Mouse (Mus musculus): ENCODE results near the gene Tex22.

Tex22 gene

DNA sequence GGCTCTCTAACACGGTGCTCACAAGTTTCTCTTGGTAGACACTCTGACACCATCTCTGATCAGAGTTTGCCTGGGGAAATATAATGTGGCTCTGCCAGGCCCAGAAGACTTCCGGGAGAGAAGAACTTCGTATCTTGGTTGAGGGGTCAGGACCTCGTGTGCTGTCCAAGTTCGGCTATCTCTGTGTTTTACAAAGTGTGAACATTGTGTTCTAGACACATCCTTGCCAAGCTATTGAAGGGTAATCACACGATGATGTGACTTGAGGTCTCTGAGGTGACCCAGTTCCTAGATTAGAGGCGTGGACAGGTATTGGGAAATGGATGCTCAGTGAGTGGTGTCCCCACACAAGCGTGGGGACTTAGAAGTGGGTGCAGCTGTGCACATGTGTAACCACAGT, 18.2 kb upstream of the Tex22 start:
- no peak for DNase-seq (ENCODE audit: low spot score)

DNA sequence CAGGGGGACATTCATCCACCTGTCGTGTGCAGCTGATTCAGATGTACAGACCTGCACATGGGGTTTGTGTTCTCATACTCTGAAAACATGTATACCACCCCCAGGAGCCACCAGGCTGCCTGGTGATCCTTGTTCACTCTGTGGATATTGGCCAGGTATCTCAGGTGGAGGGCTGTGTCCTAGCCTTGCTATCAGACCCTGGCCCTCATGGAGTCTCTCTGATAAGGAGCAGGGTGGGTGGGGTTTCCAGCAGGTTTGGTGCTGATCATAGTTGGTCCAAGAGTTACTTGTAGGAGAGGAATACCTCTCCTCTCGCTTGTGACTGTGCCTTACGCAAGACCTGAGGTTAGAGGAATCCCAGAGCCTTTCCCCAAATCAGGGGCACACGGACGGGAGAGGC, 14.1 kb upstream of the Tex22 start:
- no peak for DNase-seq (ENCODE audit: low spot score)

GRCm38 (mm10) chr12:113061606-113062005, 12.7 kb upstream of the Tex22 start:
- no peak for DNase-seq (ENCODE audit: low spot score)

- DNase-seq (ENCODE audit: low spot score), result no peak
Observed at GRCm38 (mm10) chr12:113062201-113062600, 12.1 kb upstream of the Tex22 start.

- no peak for DNase-seq (ENCODE audit: low spot score)
Observed at GRCm38 (mm10) chr12:113063700-113064099, 10.6 kb upstream of the Tex22 start.

- no peak for DNase-seq (ENCODE audit: low spot score)
Observed at GRCm38 (mm10) chr12:113068002-113068401, 6.3 kb upstream of the Tex22 start.

- DNase-seq (ENCODE audit: low spot score), result no peak
Observed at GRCm38 (mm10) chr12:113069389-113069788, 4.9 kb upstream of the Tex22 start.

GRCm38 (mm10) chr12:113071321-113071720, 3.0 kb upstream of the Tex22 start:
- no peak for DNase-seq (ENCODE audit: low spot score)

- no peak for DNase-seq (ENCODE audit: low spot score)
Observed at GRCm38 (mm10) chr12:113071827-113072226, 2.5 kb upstream of the Tex22 start.

DNA sequence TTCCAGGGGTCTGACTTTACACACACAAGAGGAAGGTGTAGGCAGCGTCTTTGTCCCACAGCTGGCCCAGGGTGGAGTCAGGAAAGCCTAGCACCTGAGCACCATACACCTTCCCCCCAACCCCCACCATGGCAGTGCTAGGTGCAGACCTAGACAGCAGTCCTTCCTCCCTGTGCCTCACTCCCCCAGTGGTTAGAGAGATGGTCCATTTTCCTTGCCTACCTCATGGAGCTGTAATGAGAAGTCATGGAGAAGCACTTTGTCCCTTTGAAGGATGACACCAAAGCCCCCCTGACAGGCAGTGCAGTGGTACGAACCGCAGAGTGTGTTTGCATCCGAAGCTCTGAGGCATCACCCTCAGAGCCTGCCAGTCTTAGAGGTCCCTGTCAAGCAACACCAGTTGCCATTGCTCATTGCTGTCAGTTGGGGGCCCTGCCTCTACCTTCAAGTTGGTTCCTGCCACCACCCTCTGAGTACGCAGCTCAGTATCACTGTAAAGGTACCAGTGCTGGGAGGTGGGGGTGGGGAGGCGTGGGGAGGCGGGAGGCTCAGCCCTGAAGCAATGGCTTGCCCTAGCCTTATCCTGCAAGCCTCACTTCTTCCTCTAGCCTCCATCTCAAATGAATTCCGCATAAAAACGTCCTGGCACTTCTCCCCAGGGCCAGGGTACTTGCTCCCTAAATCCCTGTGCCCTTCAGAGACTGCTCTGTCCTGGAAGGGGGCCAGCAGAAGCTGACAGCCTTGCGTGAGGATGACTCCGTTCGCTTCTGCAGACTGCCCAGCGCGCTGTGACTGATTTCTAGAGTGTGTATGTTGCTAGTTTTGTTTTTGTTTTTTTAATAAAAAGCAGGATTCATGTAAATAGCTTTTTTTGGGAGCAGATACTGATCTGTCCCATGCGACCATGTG, 628 bp upstream of the Tex22 start:
- DNase-seq (ENCODE audit: low spot score), result peak; percentile 24

DNA sequence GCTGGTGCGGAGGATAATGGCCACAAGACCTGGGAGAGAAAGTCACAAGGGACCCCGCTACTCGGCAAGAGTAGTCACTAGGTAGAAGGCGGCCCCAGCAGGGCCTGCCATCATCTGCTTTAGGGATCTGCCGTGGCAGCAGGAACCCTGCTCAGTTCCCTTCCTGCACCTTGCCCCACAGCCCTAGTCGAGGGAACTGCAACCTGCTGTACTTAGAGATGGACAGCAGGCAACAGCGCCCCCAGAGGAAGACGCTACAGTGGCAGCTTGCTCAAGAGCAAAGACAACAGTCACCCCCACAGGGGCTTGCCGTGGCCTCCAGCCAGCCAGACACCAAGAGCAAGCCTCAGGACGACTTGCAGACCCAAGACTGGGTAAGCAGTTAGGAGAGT, 757 bp downstream of the Tex22 start:
- DNase-seq (ENCODE audit: low spot score), result peak; percentile 69

GRCm38 (mm10) chr12:113075486-113075885, 1.2 kb downstream of the Tex22 start:
- DNase-seq (ENCODE audit: low spot score), result no peak

DNA sequence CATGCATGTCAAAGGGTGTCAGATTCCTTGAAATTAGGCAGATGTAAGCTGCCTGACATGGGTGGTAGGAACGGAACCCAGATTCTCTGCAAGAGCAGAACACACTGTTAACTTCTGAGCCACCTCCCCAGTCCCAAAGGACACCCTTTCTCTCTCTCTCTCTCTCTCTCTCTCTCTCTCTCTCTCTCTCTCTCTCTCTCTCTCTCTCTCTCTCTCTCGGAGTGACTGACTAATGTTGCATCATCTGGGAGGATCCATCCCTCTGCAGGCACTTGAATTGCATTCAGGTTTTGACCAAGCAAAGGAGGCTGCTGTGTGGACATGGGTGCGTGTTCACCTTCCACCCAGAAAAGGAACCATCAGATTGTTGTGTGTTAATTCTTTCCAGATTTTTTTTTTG, 13.0 kb downstream of the Tex22 start:
- DNase-seq (ENCODE audit: low spot score), result no peak

GRCm38 (mm10) chr12:113088026-113088425, 13.7 kb downstream of the Tex22 start:
- DNase-seq (ENCODE audit: low spot score), result no peak

GRCm38 (mm10) chr12:113089107-113089506, 14.8 kb downstream of the Tex22 start:
- DNase-seq (ENCODE audit: low spot score), result no peak

- no peak for DNase-seq (ENCODE audit: low spot score)
Observed at GRCm38 (mm10) chr12:113090053-113090452, 15.8 kb downstream of the Tex22 start.

- no peak for DNase-seq (ENCODE audit: low spot score)
Observed at GRCm38 (mm10) chr12:113097040-113097439, 22.7 kb downstream of the Tex22 start.

- no peak for DNase-seq (ENCODE audit: low spot score)
Observed at GRCm38 (mm10) chr12:113097749-113098281, 23.5 kb downstream of the Tex22 start, which contains the start of gene Mta1. Mta1 (plus strand) TSS chr12:113098278.

- no peak for DNase-seq (ENCODE audit: low spot score)
Observed at GRCm38 (mm10) chr12:113098530-113099151, 24.3 kb downstream of the Tex22 start.

GRCm38 (mm10) chr12:113099470-113100237, 25.4 kb downstream of the Tex22 start:
- DNase-seq (ENCODE audit: low spot score), result no peak

GRCm38 (mm10) chr12:113100448-113101076, 26.3 kb downstream of the Tex22 start:
- DNase-seq (ENCODE audit: low spot score), result no peak

Measured in ovary, adult 18-20 months (tissue).